Mouse (Mus musculus): Measurements from ENCODE around the gene Emilin2. TPM values are rescaled to one million over a fixed set of nuclear protein-coding genes. Genes with fewer than 3 reads are reported as not detected.

The Emilin2 gene
- polyA plus RNA-seq, 1 experiment from 2014 or later, result 1.8 TPM

DNA sequence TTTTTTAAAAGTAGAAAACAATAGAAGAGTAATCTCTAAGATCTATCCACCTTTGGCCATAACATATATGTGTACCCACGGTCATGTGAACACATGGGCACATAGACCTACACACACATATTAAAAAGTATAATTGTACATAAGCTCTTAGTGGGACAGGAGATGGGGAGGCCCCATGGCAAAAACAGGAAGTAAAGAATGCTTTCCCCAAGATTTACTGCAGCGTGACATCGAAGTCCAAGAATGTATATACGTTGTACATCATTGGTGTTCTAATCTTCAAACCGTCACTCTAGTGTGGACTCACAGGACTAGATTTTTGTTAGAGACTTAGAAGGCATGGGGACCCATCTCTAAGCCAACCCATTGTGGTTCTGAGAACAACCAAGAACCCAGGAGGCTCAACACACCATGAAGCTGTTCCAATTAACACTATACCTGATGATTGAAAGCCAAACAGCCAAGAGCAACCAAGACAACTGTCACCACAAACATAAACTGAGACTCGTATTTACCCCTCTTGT is 19.8 kb downstream of the Emilin2 start:
- WGBS, result 95% methylated on average over 6 of the region's 6 CpGs
- DNase-seq (no peak), ATAC-seq (ENCODE audit: low FRiP score, low TSS enrichment) (no peak)
- Histone ChIP-seq H3K9me3 (ENCODE audit: control insufficient read depth, low read length) (no peaks in the 10 kb centered on the region), H3K4me1 (ENCODE audit: control insufficient read depth, insufficient read depth, low read length) (no peaks in the 10 kb centered on the region), H3K27me3 (ENCODE audit: control insufficient read depth, insufficient read depth, low read length) (no peaks in the 10 kb centered on the region), H3K4me3 (replicated peaks; ENCODE audit: low read depth, low read length) (no peak overlapping the region), H3K27ac (replicated peaks; ENCODE audit: low read depth, low read length) (no peak overlapping the region), H3K4me2 (ENCODE audit: low read length) (no peak overlapping the region), H3K36me3 (ENCODE audit: control insufficient read depth, insufficient read depth, low read length) (no peaks in the 10 kb centered on the region), H3K9ac (replicated peaks; ENCODE audit: low read length) (no peak overlapping the region)

DNA sequence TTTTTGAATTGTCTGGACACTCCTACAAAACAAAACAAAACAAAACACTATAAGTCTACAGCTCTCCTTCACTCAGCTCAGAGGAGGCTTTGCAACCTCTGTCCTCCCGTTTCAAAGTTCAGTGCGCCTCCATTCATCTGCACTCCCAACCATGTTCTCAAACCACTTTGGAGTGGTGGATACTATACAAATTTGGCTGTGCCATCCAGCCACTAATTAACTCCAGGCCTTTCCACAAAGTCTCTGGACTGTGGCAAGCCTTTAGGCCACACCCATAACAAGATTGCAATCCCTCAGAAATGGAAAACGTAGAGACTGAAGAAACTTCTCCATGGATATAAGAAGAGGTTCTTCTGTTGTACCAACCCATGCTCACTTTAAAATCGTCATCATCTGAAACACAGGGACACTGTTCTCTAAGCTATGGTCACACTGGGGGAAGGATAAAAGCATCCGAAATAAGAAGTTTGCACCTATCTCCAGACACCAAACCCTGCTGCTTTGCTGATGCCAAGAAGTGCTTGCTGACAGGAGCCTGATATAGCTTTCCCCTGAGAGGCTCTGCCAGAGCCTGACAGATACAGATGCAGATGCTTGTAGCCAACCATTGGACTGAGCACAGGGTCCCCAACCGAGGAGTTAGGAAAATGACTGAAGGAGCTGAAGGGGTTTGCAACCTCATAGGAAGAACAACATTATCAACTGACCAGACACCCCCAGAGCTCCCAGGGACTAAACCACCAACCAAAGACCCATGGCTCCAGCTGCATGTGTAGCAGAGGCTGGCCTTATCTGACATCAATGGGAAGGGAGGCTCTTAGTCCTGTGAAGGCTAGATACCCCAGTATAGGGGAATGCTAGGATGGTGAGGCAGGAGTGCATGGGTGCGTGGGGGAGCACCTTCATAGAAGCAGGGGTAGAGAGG is 21.0 kb downstream of the Emilin2 start:
- WGBS, result 87% methylated on average over 7 of the region's 7 CpGs
- H3K27ac ChIP-seq (replicated peaks; ENCODE audit: low read depth, low read length), result no peak overlapping the region
- no peak overlapping the region for H3K9ac ChIP-seq (replicated peaks; ENCODE audit: low read length)
- no peak overlapping the region for H3K4me3 ChIP-seq (replicated peaks; ENCODE audit: low read depth, low read length)
- no peaks in the 10 kb centered on the region for H3K36me3 ChIP-seq (ENCODE audit: control insufficient read depth, insufficient read depth, low read length)
- no peaks in the 10 kb centered on the region for H3K4me1 ChIP-seq (ENCODE audit: control insufficient read depth, insufficient read depth, low read length)
- ATAC-seq (ENCODE audit: low FRiP score, low TSS enrichment) (no peak), DNase-seq (no peak)
- H3K9me3 ChIP-seq (ENCODE audit: control insufficient read depth, low read length), result no peaks in the 10 kb centered on the region
- H3K27me3 ChIP-seq (ENCODE audit: control insufficient read depth, insufficient read depth, low read length), result no peaks in the 10 kb centered on the region
- H3K4me2 ChIP-seq (ENCODE audit: low read length), result no peak overlapping the region

DNA sequence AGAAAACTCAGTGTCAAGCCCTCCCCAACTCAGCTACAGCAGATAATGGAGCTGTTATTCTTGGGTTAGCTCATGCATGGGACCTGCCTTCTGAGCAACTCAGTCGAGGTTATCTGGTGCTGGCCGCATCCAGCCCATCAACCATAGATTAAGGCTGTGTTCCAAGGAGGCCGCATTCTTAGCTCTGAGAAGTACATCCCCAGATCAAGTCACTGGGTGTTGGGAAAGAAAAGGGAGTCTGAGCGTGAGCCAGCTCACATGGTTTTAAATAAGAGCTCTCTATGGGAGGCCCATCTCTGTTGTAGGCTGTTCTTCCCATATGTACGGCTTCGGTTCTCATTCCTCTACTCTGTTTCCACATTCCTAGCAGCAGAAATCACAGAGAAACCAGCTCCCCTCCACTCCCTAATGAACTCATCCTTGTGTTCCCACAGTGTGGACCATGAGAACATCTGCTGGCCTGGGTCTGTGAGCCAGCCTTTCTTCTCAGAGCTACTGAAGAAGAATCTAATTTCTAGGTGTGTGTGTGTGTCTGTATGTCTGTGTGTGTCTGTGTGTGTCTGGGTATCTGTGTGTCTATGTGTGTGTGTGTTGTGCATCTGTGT is 22.1 kb downstream of the Emilin2 start:
- Histone ChIP-seq H3K9me3 (ENCODE audit: control insufficient read depth, low read length) (no peaks in the 10 kb centered on the region), H3K4me1 (ENCODE audit: control insufficient read depth, insufficient read depth, low read length) (no peaks in the 10 kb centered on the region), H3K9ac (replicated peaks; ENCODE audit: low read length) (no peak overlapping the region), H3K4me3 (replicated peaks; ENCODE audit: low read depth, low read length) (no peak overlapping the region), H3K27ac (replicated peaks; ENCODE audit: low read depth, low read length) (no peak overlapping the region), H3K4me2 (ENCODE audit: low read length) (no peak overlapping the region), H3K27me3 (ENCODE audit: control insufficient read depth, insufficient read depth, low read length) (no peaks in the 10 kb centered on the region), H3K36me3 (ENCODE audit: control insufficient read depth, insufficient read depth, low read length) (no peaks in the 10 kb centered on the region)
- 78% methylated on average over 6 of the region's 6 CpGs for WGBS
- ATAC-seq (ENCODE audit: low FRiP score, low TSS enrichment) (no peak), DNase-seq (no peak)

DNA sequence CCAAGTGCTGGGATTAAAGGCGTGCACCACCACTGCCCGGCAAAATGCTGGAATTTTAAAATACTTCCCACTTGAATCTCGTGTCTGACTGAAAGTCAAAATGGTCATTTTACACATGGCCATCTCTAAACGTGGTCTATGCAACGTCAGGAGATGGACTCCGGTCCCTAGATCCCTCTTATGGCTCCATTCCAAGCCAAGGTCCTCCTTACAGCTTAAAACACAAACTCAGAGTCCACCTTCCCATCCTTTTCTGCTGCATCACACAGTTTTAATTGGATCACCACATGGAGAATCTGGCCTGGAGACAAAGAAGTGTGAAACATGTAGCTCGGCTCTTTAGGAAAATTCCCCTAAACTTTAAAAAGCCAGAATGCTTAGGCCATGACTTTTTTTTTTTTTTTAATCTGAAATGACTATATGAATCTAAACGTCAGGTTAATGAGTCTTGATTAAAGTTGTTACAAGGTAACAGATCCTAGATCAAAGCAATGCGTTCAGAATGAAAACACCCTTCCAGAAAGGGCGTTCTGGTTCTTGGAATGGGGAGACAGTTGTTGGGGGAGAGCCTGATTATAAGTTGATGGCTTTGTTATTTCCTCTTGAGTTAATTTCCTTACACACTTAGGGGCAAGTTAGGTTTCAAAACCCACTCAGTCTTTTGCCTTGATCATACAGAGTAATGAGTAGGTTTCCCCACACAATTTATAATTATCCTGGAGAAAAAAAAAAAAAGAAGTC is 22.8 kb downstream of the Emilin2 start:
- Histone ChIP-seq H3K4me2 (ENCODE audit: low read length) (no peak overlapping the region), H3K4me3 (replicated peaks; ENCODE audit: low read depth, low read length) (no peak overlapping the region), H3K27me3 (ENCODE audit: control insufficient read depth, insufficient read depth, low read length) (no peaks in the 10 kb centered on the region), H3K9ac (replicated peaks; ENCODE audit: low read length) (no peak overlapping the region), H3K27ac (replicated peaks; ENCODE audit: low read depth, low read length) (no peak overlapping the region), H3K36me3 (ENCODE audit: control insufficient read depth, insufficient read depth, low read length) (no peaks in the 10 kb centered on the region), H3K9me3 (ENCODE audit: control insufficient read depth, low read length) (no peaks in the 10 kb centered on the region), H3K4me1 (ENCODE audit: control insufficient read depth, insufficient read depth, low read length) (no peaks in the 10 kb centered on the region)
- ATAC-seq (ENCODE audit: low FRiP score, low TSS enrichment), result no peak
- WGBS, result 91% methylated on average over 10 of the region's 10 CpGs
- no peak for DNase-seq

DNA sequence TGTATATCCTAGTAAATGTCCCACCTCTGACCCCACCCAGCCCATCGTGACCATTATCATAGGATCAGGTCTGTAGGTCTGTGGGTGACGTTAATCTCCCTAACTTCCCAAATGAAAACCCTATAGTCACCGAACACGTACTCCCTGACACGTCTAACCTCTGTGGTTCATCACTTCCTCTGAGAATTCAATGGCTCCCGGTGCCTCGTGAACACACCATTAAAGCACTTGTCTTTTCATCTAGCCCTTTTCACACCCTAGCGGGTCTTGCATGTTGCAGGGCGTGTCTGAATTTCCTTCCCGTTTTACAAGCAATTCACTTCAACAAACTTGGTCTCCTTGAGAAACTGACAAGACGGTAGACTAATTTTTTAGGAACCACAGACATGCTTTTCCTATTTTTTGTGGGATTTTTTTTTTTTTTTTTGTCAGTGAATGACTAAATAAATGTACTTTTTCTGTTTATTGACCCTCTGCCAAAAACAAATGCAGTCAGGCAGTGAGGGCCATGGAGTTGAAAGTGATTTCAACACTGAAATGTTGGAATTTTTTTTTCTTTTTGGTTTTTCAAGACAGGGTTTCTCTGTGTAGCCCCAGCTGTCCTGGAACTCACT is 23.5 kb downstream of the Emilin2 start:
- ATAC-seq (ENCODE audit: low FRiP score, low TSS enrichment), result no peak
- Histone ChIP-seq H3K27me3 (ENCODE audit: control insufficient read depth, insufficient read depth, low read length) (no peaks in the 10 kb centered on the region), H3K4me3 (replicated peaks; ENCODE audit: low read depth, low read length) (no peak overlapping the region), H3K27ac (replicated peaks; ENCODE audit: low read depth, low read length) (no peak overlapping the region), H3K9me3 (ENCODE audit: control insufficient read depth, low read length) (no peaks in the 10 kb centered on the region), H3K9ac (replicated peaks; ENCODE audit: low read length) (no peak overlapping the region), H3K36me3 (ENCODE audit: control insufficient read depth, insufficient read depth, low read length) (no peaks in the 10 kb centered on the region), H3K4me1 (ENCODE audit: control insufficient read depth, insufficient read depth, low read length) (no peaks in the 10 kb centered on the region), H3K4me2 (ENCODE audit: low read length) (no peak overlapping the region)
- DNase-seq, result no peak
- 94% methylated on average over 11 of the region's 11 CpGs for WGBS

DNA sequence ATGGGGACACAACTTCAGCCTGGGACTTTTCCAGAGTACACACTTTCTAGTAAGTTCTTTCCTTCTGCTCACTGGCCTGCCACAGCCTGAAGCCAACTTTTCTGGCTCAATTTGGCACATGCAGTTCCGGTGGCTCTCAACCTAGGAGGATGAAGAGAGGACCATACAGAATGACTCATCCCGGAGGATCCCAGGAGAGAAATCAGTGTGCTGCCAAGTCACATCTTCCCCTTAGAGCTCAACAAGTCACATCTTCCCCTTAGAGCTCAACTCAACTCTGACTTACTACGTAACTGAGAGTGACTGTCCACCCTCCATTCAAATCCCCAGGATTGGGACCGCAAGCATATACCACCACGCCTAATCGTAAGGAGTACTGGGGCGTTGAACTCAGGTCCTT is 24.2 kb downstream of the Emilin2 start:
- DNase-seq (no peak), ATAC-seq (ENCODE audit: low FRiP score, low TSS enrichment) (no peak)
- Histone ChIP-seq H3K9ac (replicated peaks; ENCODE audit: low read length) (no peak overlapping the region), H3K9me3 (ENCODE audit: control insufficient read depth, low read length) (no peaks in the 10 kb centered on the region), H3K4me1 (ENCODE audit: control insufficient read depth, insufficient read depth, low read length) (no peaks in the 10 kb centered on the region), H3K4me2 (ENCODE audit: low read length) (no peak overlapping the region), H3K27me3 (ENCODE audit: control insufficient read depth, insufficient read depth, low read length) (no peaks in the 10 kb centered on the region), H3K27ac (replicated peaks; ENCODE audit: low read depth, low read length) (no peak overlapping the region), H3K36me3 (ENCODE audit: control insufficient read depth, insufficient read depth, low read length) (no peaks in the 10 kb centered on the region), H3K4me3 (replicated peaks; ENCODE audit: low read depth, low read length) (no peak overlapping the region)
- WGBS, result 94% methylated on average over 7 of the region's 7 CpGs

DNA sequence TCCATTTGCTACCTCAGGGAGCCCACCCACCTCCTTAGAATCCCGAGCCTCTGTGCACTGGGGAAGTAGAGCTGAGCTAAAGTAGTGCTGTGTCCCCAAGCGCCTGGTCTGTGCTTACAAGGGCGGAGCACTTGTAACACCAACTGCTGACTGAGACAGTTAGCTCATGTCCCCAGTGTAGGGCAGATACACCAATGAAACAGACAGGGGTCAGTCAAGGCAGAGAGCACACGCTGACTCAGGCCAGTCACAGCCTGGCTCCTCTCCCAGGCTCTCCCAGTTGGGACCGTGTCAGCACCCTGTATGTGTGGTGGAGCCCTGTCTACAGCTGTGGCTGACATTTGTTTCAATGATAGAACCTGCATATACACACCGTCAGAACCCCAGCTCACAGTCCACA is 25.8 kb downstream of the Emilin2 start:
- ATAC-seq (ENCODE audit: low FRiP score, low TSS enrichment), result no peak
- 75% methylated on average over 6 of the region's 6 CpGs for WGBS

DNA sequence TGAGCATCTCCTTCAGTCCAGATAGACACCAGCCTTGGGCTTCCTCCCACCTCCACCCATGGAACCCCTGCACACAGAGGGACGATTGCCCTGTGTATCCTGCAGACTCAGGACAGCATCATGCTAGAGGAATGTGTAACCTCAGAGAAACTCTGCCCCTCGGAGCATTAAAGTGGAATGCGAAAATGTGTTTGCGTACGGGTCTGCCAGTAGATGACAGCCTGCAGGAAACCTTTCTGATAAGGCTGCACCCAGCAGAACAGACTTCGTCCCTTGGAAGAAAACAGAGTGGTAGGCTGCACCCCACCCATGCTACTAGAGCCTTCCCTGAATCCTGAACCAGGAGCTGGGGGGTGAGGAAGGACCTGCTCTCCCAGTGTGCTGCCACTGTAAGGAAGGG is 26.9 kb downstream of the Emilin2 start:
- Histone ChIP-seq H3K4me3 (replicated peaks; ENCODE audit: low read depth, low read length) (no peak overlapping the region), H3K27ac (replicated peaks; ENCODE audit: low read depth, low read length) (no peak overlapping the region), H3K9me3 (ENCODE audit: control insufficient read depth, low read length) (no peaks in the 10 kb centered on the region), H3K4me2 (ENCODE audit: low read length) (no peak overlapping the region), H3K9ac (replicated peaks; ENCODE audit: low read length) (no peak overlapping the region), H3K27me3 (ENCODE audit: control insufficient read depth, insufficient read depth, low read length) (no peaks in the 10 kb centered on the region), H3K4me1 (ENCODE audit: control insufficient read depth, insufficient read depth, low read length) (no peaks in the 10 kb centered on the region), H3K36me3 (ENCODE audit: control insufficient read depth, insufficient read depth, low read length) (no peaks in the 10 kb centered on the region)
- WGBS, result 89% methylated on average over 6 of the region's 6 CpGs
- DNase-seq, result no peak
- no peak for ATAC-seq (ENCODE audit: low FRiP score, low TSS enrichment)

More for the DNA sequence above, 25.8 kb downstream of the Emilin2 start:
- H3K36me3 ChIP-seq (ENCODE audit: control insufficient read depth, insufficient read depth, low read length), result no peaks in the 10 kb centered on the region
- H3K4me1 ChIP-seq (ENCODE audit: control insufficient read depth, insufficient read depth, low read length), result no peaks in the 10 kb centered on the region
- H3K27me3 ChIP-seq (ENCODE audit: control insufficient read depth, insufficient read depth, low read length), result no peaks in the 10 kb centered on the region
- no peaks in the 10 kb centered on the region for H3K9me3 ChIP-seq (ENCODE audit: control insufficient read depth, low read length)
- H3K27ac ChIP-seq (replicated peaks; ENCODE audit: low read depth, low read length), result no peak overlapping the region
- H3K9ac ChIP-seq (replicated peaks; ENCODE audit: low read length), result no peak overlapping the region
- no peak for DNase-seq
- H3K4me2 ChIP-seq (ENCODE audit: low read length), result no peak overlapping the region
- H3K4me3 ChIP-seq (replicated peaks; ENCODE audit: low read depth, low read length), result no peak overlapping the region
